Comparison of ENCODE assay signal across 13 mouse cellular contexts in the genomic region with DNA sequence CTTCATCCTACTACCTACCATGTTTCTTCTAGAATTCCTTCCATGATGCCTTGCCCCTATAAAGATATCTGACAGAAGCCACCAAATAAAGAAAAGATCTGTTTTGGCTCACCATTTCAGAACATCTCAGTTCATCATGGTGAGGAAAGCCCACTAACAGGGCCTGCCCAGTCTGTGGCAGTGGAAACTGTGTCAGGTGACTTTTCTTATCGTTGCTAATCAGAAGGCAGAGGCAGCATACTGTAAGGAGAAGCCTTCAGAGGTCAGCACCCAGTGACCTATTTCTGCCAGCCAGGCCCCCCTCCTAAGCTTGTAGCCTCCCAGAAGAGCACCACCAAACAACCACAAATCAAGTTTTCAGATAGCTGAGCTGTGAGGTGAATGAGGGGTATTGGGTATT.
DNase-seq lines count a peak whose midpoint lies in the region; ATAC-seq lines count a peak whose summit lies in the region.
"Had no signal": no experiment of that assay in that cellular context is flagged by ENCODE, and none has a peak within 500 bp of the region (broad histone marks: within the 10 kb centered on the region; RNA-seq: fewer than 3 reads in every experiment).

No protein-coding gene starts in this region.

- peaks cover 75% of the 10 kb centered on the region for H3K4me1 ChIP-seq in heart, embryonic 12.5 days (replicated peaks)
- H3K4me1 ChIP-seq in liver, embryonic 11.5 days (replicated peaks; ENCODE audit: control insufficient read depth, insufficient read depth, low read length), result peaks cover 38% of the 10 kb centered on the region

- no peak for ATAC-seq in heart, embryonic 12.5 days (ENCODE audit: insufficient number of reproducible peaks, low FRiP score)
- ATAC-seq in liver, embryonic 11.5 days (replicated peaks; ENCODE audit: low FRiP score), result peak; percentile 63
- ATAC-seq in hematopoietic stem cell, adult 5-6 weeks (replicated peaks in 1 of 2; ENCODE audit: insufficient read depth in 1 of 2, low FRiP score in 2 of 2, low TSS enrichment in 1 of 2, low read depth in 1 of 2, poor library complexity in 2 of 2, severe bottlenecking in 2 of 2), result peak; percentile 9 to 25; a peak in 1 of 4 replicates

- no peak overlapping the region for H3K9ac ChIP-seq in heart, embryonic 12.5 days
- H3K9ac ChIP-seq in liver, embryonic 11.5 days (ENCODE audit: low read depth, low read length), result no peak overlapping the region
- H3K9ac ChIP-seq: embryonic facial prominence, embryonic 12.5 days; limb, embryonic 15.5 days had no signal

- DNase-seq in heart, adult 18-20 months, result no peak
- no peak for DNase-seq in liver, embryonic 11.5 days (ENCODE audit: low spot score)
- no peak for DNase-seq in liver
- no peak for DNase-seq in frontal cortex, adult 2 months (ENCODE audit: extremely low spot score in 1 of 2, low spot score in 1 of 2)
- DNase-seq in yolk sac, embryonic 10.5 days (ENCODE audit: low spot score), result no peak
- DNase-seq: kidney, postnatal 14 days; layer of hippocampus, postnatal 36 days; lung, postnatal 4 days had no signal

- no peaks in the 10 kb centered on the region for H3K27me3 ChIP-seq in heart, embryonic 12.5 days (replicated peaks)
- H3K27me3 ChIP-seq in liver, embryonic 11.5 days (replicated peaks; ENCODE audit: control insufficient read depth, insufficient read depth, low read length), result no peaks in the 10 kb centered on the region
- H3K27me3 ChIP-seq: embryonic facial prominence, embryonic 12.5 days; limb, embryonic 15.5 days had no signal

- H3K4me2 ChIP-seq in heart, embryonic 12.5 days, result no peak overlapping the region
- 0 out of 2 replicates have a peak overlapping the region, but pooled peaks have one; percentile 14 for H3K4me2 ChIP-seq in liver, embryonic 11.5 days
- H3K4me2 ChIP-seq: embryonic facial prominence, embryonic 12.5 days; limb, embryonic 15.5 days had no signal

- WGBS in heart, embryonic 12.5 days, result 15% methylated on average over 1 of the region's 1 CpGs
- WGBS in liver, embryonic 11.5 days, result 27% methylated on average over 1 of the region's 1 CpGs

- no peak overlapping the region for H3K4me3 ChIP-seq in heart, embryonic 12.5 days
- no peak overlapping the region for H3K4me3 ChIP-seq in liver, embryonic 11.5 days (ENCODE audit: low read depth, low read length)
- H3K4me3 ChIP-seq: embryonic facial prominence, embryonic 12.5 days; forebrain, embryonic 10.5 days; limb, embryonic 15.5 days had no signal

- H3K9me3 ChIP-seq in heart, embryonic 12.5 days (replicated peaks), result no peaks in the 10 kb centered on the region
- H3K9me3 ChIP-seq in liver, embryonic 11.5 days (ENCODE audit: control insufficient read depth, low read length), result no peaks in the 10 kb centered on the region
- H3K9me3 ChIP-seq: embryonic facial prominence, embryonic 12.5 days; forebrain, embryonic 10.5 days; limb, embryonic 15.5 days had no signal

- H3K27ac ChIP-seq in heart, embryonic 12.5 days (ENCODE audit: poor library complexity, severe bottlenecking), result peak overlapping the region; percentile 71
- no peak overlapping the region for H3K27ac ChIP-seq in liver, embryonic 11.5 days (ENCODE audit: low read depth, low read length)
- H3K27ac ChIP-seq: embryonic facial prominence, embryonic 12.5 days; forebrain, embryonic 10.5 days; limb, embryonic 15.5 days had no signal

- H3K36me3 ChIP-seq in heart, embryonic 12.5 days, result no peaks in the 10 kb centered on the region
- no peaks in the 10 kb centered on the region for H3K36me3 ChIP-seq in liver, embryonic 11.5 days (ENCODE audit: control insufficient read depth, insufficient read depth, low read length)
- H3K36me3 ChIP-seq: embryonic facial prominence, embryonic 12.5 days; limb, embryonic 15.5 days had no signal
